Mouse (Mus musculus): ENCODE results near the gene Chtop. TPM values are rescaled to one million over a fixed set of nuclear protein-coding genes. Genes with fewer than 3 reads are reported as not detected.

Chtop gene
- total RNA-seq, 2 experiments from 2014 or later = 85.7 to 99.3 TPM

GRCm38 (mm10) chr3:90512948-90513642 is 3.8 kb upstream of the Chtop start:
- ATAC-seq (ENCODE audit: poor library complexity, severe bottlenecking) = no peak

- ATAC-seq (ENCODE audit: poor library complexity, severe bottlenecking) = no peak
These were observed 3.0 kb upstream of the Chtop start for GRCm38 (mm10) chr3:90512276-90512675.

GRCm38 (mm10) chr3:90509747-90510123 is 437 bp upstream of the Chtop start:
- ATAC-seq (ENCODE audit: poor library complexity, severe bottlenecking) = no peak

- no peak for ATAC-seq (ENCODE audit: poor library complexity, severe bottlenecking)
These were observed 880 bp downstream of the Chtop start for GRCm38 (mm10) chr3:90508287-90508949.

GRCm38 (mm10) chr3:90506362-90506761 is 2.9 kb downstream of the Chtop start:
- no peak for ATAC-seq (ENCODE audit: poor library complexity, severe bottlenecking)

- no peak for ATAC-seq (ENCODE audit: poor library complexity, severe bottlenecking)
These were observed 4.1 kb downstream of the Chtop start for GRCm38 (mm10) chr3:90505216-90505615.

- no peak for ATAC-seq (ENCODE audit: poor library complexity, severe bottlenecking)
These were observed 5.9 kb downstream of the Chtop start for GRCm38 (mm10) chr3:90503444-90503843.

GRCm38 (mm10) chr3:90497597-90497996 is 11.7 kb downstream of the Chtop start:
- no peak for ATAC-seq (ENCODE audit: poor library complexity, severe bottlenecking)

- no peak for ATAC-seq (ENCODE audit: poor library complexity, severe bottlenecking)
These were observed 13.3 kb downstream of the Chtop start for GRCm38 (mm10) chr3:90495850-90496525.

GRCm38 (mm10) chr3:90493831-90494540 is 15.3 kb downstream of the Chtop start:
- ATAC-seq (ENCODE audit: poor library complexity, severe bottlenecking) = no peak

- peak; percentile 35 for ATAC-seq (ENCODE audit: poor library complexity, severe bottlenecking)
These were observed 17.9 kb downstream of the Chtop start for GRCm38 (mm10) chr3:90491350-90491749.

GRCm38 (mm10) chr3:90490696-90491256 is 18.5 kb downstream of the Chtop start, which contains the start of gene Snapin:
TSS of gene Snapin (minus strand) at chr3:90491033.
- ATAC-seq (ENCODE audit: poor library complexity, severe bottlenecking) = peak; percentile 99

GRCm38 (mm10) chr3:90488576-90488975 is 20.7 kb downstream of the Chtop start:
- ATAC-seq (ENCODE audit: poor library complexity, severe bottlenecking) = no peak

GRCm38 (mm10) chr3:90486998-90487397 is 22.3 kb downstream of the Chtop start:
- no peak for ATAC-seq (ENCODE audit: poor library complexity, severe bottlenecking)

- ATAC-seq (ENCODE audit: poor library complexity, severe bottlenecking) = peak; percentile 98
These were observed 33.3 kb downstream of the Chtop start, which contains the start of gene Ilf2 for GRCm38 (mm10) chr3:90475831-90476611. TSS of gene Ilf2 (plus strand) at chr3:90476126.

GRCm38 (mm10) chr3:90475151-90475830 is 34.0 kb downstream of the Chtop start:
- ATAC-seq (ENCODE audit: poor library complexity, severe bottlenecking) = 0 out of 2 replicates have a peak, but pooled peaks have one; percentile 14

GRCm38 (mm10) chr3:90472213-90472612 is 37.1 kb downstream of the Chtop start:
- ATAC-seq (ENCODE audit: poor library complexity, severe bottlenecking) = peak; percentile 51

GRCm38 (mm10) chr3:90467618-90468300 is 41.5 kb downstream of the Chtop start:
- no peak for ATAC-seq (ENCODE audit: poor library complexity, severe bottlenecking)

GRCm38 (mm10) chr3:90466311-90466766 is 43.0 kb downstream of the Chtop start:
- peak; percentile 59 for ATAC-seq (ENCODE audit: poor library complexity, severe bottlenecking)
